Mouse (Mus musculus) embryonic facial prominence, embryonic 11.5 days (tissue): ENCODE results near the gene Sh3bgr. TPM values are rescaled to one million over a fixed set of nuclear protein-coding genes. Genes with fewer than 3 reads are reported as not detected.

ENCODE experiments used
- polyA plus RNA-seq: library from polyadenylated mRNA; unstranded; fragments of >200 nt; fragmentation: Nextera tagmentation; extraction: Ambion mirVana; gene quantifications from 2 replicates; pipeline ENCODE4 v1.2.1, GENCODE M21; 2014

Sh3bgr gene
- polyA plus RNA-seq, 1 experiment from 2014 or later = 3.5 TPM

Other genes starting within 250 kb of the Sh3bgr start
- gene Psmg1, start 209.5 kb upstream of the Sh3bgr start, polyA plus RNA-seq = 104 and 111 TPM in 2 replicates
- 157 and 164 TPM in 2 replicates for gene Brwd1, start 117.9 kb upstream of the Sh3bgr start, polyA plus RNA-seq
- gene Hmgn1, start 72.7 kb upstream of the Sh3bgr start, polyA plus RNA-seq = 1,073 and 1,266 TPM in 2 replicates
- 87.5 and 91.6 TPM in 2 replicates for gene Wrb, start 55.0 kb upstream of the Sh3bgr start, polyA plus RNA-seq
- 1.1 and 1.5 TPM in 2 replicates for gene Lca5l, start 8.2 kb upstream of the Sh3bgr start, polyA plus RNA-seq
- 1.2 and 1.4 TPM in 2 replicates for gene B3galt5, start 35.4 kb downstream of the Sh3bgr start, polyA plus RNA-seq
- not detected in 2 replicates for gene Itgb2l, start 243.2 kb downstream of the Sh3bgr start, polyA plus RNA-seq